Mouse (Mus musculus): ENCODE measurements around the gene Ccnk. TPM values are rescaled to one million over a fixed set of nuclear protein-coding genes. Genes with fewer than 3 reads are reported as not detected.

The Ccnk gene
- total RNA-seq, 2 experiments from 2014 or later = 29.6 to 30.8 TPM

GRCm38 (mm10) chr12:108246759-108247500 is 67.6 kb downstream of the Ccnk start:
- no peak for TF ChIP-seq CTCF (conservative IDR thresholded peaks at IDR 0.05)
- no peak for DNase-seq (ENCODE audit: low spot score in 2 of 2)

GRCm38 (mm10) chr12:108249019-108249418 is 69.6 kb downstream of the Ccnk start:
- no peak for TF ChIP-seq CTCF (conservative IDR thresholded peaks at IDR 0.05)
- DNase-seq (ENCODE audit: low spot score in 2 of 2) = no peak
- H3K27ac ChIP-seq = peak overlapping the region; percentile 43; the same call in 1 of the 2 replicates
- no peak overlapping the region for H3K4me3 ChIP-seq

More at GRCm38 (mm10) chr12:108246759-108247500, 67.6 kb downstream of the Ccnk start:
- Histone ChIP-seq H3K27ac (no peak overlapping the region), H3K4me3 (no peak overlapping the region)

GRCm38 (mm10) chr12:108249522-108249921 is 70.1 kb downstream of the Ccnk start:
- Histone ChIP-seq H3K27ac (peak overlapping the region; percentile 43; the same call in 1 of the 2 replicates), H3K4me3 (no peak overlapping the region)
- DNase-seq (ENCODE audit: low spot score in 2 of 2) = no peak
- no peak for TF ChIP-seq CTCF (conservative IDR thresholded peaks at IDR 0.05)

- Histone ChIP-seq H3K27ac (no peak overlapping the region), H3K4me3 (no peak overlapping the region)
- DNase-seq (ENCODE audit: low spot score in 2 of 2) = no peak
- TF ChIP-seq CTCF (conservative IDR thresholded peaks at IDR 0.05) = no peak
These were observed 71.8 kb downstream of the Ccnk start for GRCm38 (mm10) chr12:108251034-108251792.

- no peak for TF ChIP-seq CTCF (conservative IDR thresholded peaks at IDR 0.05)
- Histone ChIP-seq H3K27ac (no peak overlapping the region), H3K4me3 (no peak overlapping the region)
- no peak for DNase-seq (ENCODE audit: low spot score in 2 of 2)
These were observed 72.6 kb downstream of the Ccnk start for GRCm38 (mm10) chr12:108251825-108252542.

Other genes with a start within 250 kb of the Ccnk start
- 100 to 1,000 TPM; 144 to 145 TPM for gene Bcl11b, start 176.0 kb upstream of the Ccnk start, total RNA-seq (2021)
- gene Setd3, start 265 bp upstream of the Ccnk start, total RNA-seq (2021) = 100 to 1,000 TPM; 148 to 154 TPM
- gene Ccdc85c, start 95.8 kb downstream of the Ccnk start, total RNA-seq (2021) = 10 to 100 TPM; 68.4 to 68.5 TPM
- 1 to 10 TPM; 5.1 to 6.4 TPM for gene Hhipl1, start 126.7 kb downstream of the Ccnk start, total RNA-seq (2021)
- gene Cyp46a1, start 154.8 kb downstream of the Ccnk start, total RNA-seq (2021) = 100 to 1,000 TPM; 169 TPM
- gene Eml1, start 191.4 kb downstream of the Ccnk start, total RNA-seq (2021) = 10 to 100 TPM; 46.6 to 47.4 TPM